Mouse (Mus musculus) embryonic fibroblast, embryonic 13.5 days (primary cell): ENCODE measurements around the gene Kat2a.
A peak's percentile ranks its signal among the peaks of the same experiment; 100 is the strongest.

Experiments used
- CTCF ChIP-seq: IDR thresholded peaks from 2 replicates; pipeline ENCODE4 v1.5.1; 2011; ENCODE audit warnings: mild to moderate bottlenecking, control low read depth, low read length, moderate library complexity, borderline replicate concordance; ENCODE audit not compliant: insufficient read depth
- POLR2A ChIP-seq: IDR thresholded peaks from 2 replicates; pipeline ENCODE4 v1.6.1; 2011; ENCODE audit warnings: low read depth, mild to moderate bottlenecking, control low read depth, low read length, moderate library complexity

- TF ChIP-seq CTCF = no peak
- 0 out of 2 replicates have a peak, but pooled peaks have one; percentile 4 for TF ChIP-seq POLR2A
Observed at GRCm38 (mm10) chr11:100737105-100737733, 25.0 kb upstream of the Kat2a start.
